Mouse (Mus musculus) liver, embryonic 11.5 days (tissue): ENCODE data around the gene Zdhhc8. TPM values are rescaled to one million over a fixed set of nuclear protein-coding genes. Genes with fewer than 3 reads are reported as not detected.

ENCODE experiments used
- ATAC-seq: fragments of 200-750 bp; cut with Nextera tagmentation; replicated peaks from 2 replicates; pipeline ENCODE4 v1.8.0; 2017; ENCODE audit warnings: moderate number of reproducible peaks, mild to moderate bottlenecking, moderate TSS enrichment, moderate library complexity; ENCODE audit not compliant: low FRiP score
- DNase-seq: peaks from one replicate; pipeline ENCODE4 v3.0.0-alpha.2; 2017; ENCODE audit warnings: low spot score
- H3K27ac ChIP-seq: fragments of 300-500 bp; sonication (generic); 2 replicates; pipeline ENCODE4 v1.5.1; 2014; ENCODE audit warnings: mild to moderate bottlenecking, low read depth, low read length, control low read depth
- H3K27me3 ChIP-seq: fragments of 300-500 bp; sonication (generic); replicated peaks from 2 replicates; pipeline ENCODE4 v1.6.1; 2014; ENCODE audit warnings: low read length, mixed read lengths; ENCODE audit not compliant: control insufficient read depth, insufficient read depth
- H3K36me3 ChIP-seq: fragments of 300-500 bp; sonication (generic); 2 replicates; pipeline ENCODE4 v1.6.1; 2014; ENCODE audit warnings: mild to moderate bottlenecking, low read length, moderate library complexity, mixed read lengths; ENCODE audit not compliant: control insufficient read depth, insufficient read depth
- H3K4me1 ChIP-seq: fragments of 300-500 bp; sonication (generic); replicated peaks from 2 replicates; pipeline ENCODE4 v1.6.1; 2014; ENCODE audit warnings: low read length, mixed read lengths; ENCODE audit not compliant: control insufficient read depth, insufficient read depth
- H3K4me2 ChIP-seq: fragments of 300-500 bp; sonication (generic); 2 replicates; pipeline ENCODE4 v1.6.1; 2014; ENCODE audit warnings: mild to moderate bottlenecking, control low read depth, moderate library complexity
- H3K4me3 ChIP-seq: fragments of 300-500 bp; sonication (generic); 2 replicates; pipeline ENCODE4 v1.5.1; 2014; ENCODE audit warnings: low read depth, low read length, control low read depth
- H3K9ac ChIP-seq: fragments of 300-500 bp; sonication (generic); 2 replicates; pipeline ENCODE4 v1.6.1; 2014; ENCODE audit warnings: low read depth, low read length, control low read depth
- H3K9me3 ChIP-seq: fragments of 300-500 bp; sonication (generic); 2 replicates; pipeline ENCODE4 v1.6.1; 2016; ENCODE audit warnings: low read length, inconsistent platforms, mixed read lengths; ENCODE audit not compliant: control insufficient read depth
- WGBS: fragments of 180-500 bp; shearing (Covaris S2); extraction: QIAGEN DNeasy Blood & Tissue Kit; methylation state at CpG from one replicate; pipeline ENCODE4 v1.1.7; 2014; 5-methylcytosine and 5-hydroxymethylcytosine counted together
- polyA plus RNA-seq: library from polyadenylated mRNA; unstranded; fragments of >200 nt; fragmentation: Nextera tagmentation; extraction: Ambion mirVana; gene quantifications from 2 replicates; pipeline ENCODE4 v1.2.1, GENCODE M21; 2014

Gene Zdhhc8
- polyA plus RNA-seq, 1 experiment from 2014 or later = 7.8 TPM

DNA sequence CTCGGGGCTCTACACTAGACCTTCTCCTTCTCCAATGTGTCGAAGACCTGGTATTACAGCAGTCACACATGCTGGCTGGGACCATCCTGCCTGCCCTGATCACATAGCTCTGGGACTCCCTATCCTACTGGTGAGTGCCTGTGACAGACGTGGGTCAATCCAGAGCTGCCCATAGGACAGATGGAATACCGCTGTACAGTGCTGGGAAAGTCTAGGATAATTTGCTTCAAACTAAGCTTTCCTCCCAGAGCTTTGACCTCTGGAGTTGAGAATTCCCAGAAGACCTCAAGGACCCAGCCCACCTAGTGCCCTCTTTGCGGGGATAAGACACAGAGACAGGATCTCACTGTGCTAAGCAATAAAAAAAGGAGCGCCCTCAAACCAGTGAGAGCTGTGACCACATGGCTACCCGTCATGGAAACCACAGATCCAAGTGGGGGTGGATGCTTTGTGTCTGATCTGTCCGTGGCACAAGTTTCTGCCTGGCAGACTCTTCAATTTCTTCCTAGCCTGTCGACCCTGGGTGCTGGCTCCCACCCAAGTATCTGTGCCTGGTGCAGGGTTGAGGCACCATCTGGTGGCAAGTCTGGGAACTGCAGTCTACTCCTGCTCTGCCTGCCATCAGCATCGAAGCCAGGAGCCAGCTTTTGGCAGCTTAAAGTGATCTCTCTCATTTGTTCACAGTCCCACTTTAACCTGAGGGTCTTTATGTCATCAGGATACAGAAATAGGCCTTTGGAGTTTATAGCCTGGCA, 23.3 kb downstream of the Zdhhc8 start:
- H3K36me3 ChIP-seq = no peaks in the 10 kb centered on the region
- no peaks in the 10 kb centered on the region for H3K27me3 ChIP-seq
- ATAC-seq = peak; percentile 17
- H3K9ac ChIP-seq = no peak overlapping the region
- DNase-seq = peak; percentile 77
- no peak overlapping the region for H3K4me3 ChIP-seq
- no peak overlapping the region for H3K4me2 ChIP-seq
- H3K27ac ChIP-seq = no peak overlapping the region
- H3K4me1 ChIP-seq = no peaks in the 10 kb centered on the region
- no peaks in the 10 kb centered on the region for H3K9me3 ChIP-seq
- 39% methylated on average over 10 of the region's 10 CpGs for WGBS

DNA sequence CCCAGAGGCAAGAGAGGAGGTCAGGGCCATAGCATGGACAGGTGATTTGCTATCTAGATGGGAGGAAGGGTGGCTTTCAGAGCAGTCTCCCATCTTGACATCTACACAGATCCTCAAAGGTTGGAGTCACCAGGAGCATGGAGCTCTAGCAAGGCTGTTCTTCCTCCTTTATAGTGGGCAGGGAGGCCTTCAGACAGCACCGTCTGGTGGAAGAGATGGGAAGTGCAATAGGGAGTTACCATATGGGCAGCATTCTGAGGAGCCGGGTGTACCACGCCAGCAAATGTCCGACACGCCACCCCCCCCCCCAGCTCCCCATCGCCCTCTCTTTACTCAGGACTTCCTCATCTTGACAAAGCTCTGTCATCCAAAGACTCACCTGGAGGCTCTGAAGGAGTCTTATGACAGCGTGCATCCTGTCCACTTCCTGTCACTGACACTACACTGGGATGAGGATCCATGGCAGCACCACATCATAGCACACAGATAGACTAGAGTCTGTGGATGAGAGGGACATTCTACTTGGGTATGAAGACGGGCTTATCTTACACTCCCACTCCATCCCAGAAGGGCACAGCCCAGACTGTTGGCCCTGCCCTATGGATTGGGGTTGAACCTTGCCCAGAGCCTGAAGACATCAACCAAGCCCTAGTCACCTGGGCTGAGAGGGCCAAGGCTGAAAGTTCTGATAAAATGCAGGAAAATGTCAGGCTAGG, 24.1 kb downstream of the Zdhhc8 start:
- Histone ChIP-seq H3K27ac (no peak overlapping the region), H3K27me3 (no peaks in the 10 kb centered on the region), H3K36me3 (no peaks in the 10 kb centered on the region), H3K9ac (no peak overlapping the region), H3K9me3 (no peaks in the 10 kb centered on the region), H3K4me2 (no peak overlapping the region), H3K4me1 (no peaks in the 10 kb centered on the region), H3K4me3 (no peak overlapping the region)
- DNase-seq (peak; percentile 44), ATAC-seq (peak; percentile 35; the same call in 1 of the 2 replicates)
- WGBS = 18% methylated on average over 8 of the region's 8 CpGs

DNA sequence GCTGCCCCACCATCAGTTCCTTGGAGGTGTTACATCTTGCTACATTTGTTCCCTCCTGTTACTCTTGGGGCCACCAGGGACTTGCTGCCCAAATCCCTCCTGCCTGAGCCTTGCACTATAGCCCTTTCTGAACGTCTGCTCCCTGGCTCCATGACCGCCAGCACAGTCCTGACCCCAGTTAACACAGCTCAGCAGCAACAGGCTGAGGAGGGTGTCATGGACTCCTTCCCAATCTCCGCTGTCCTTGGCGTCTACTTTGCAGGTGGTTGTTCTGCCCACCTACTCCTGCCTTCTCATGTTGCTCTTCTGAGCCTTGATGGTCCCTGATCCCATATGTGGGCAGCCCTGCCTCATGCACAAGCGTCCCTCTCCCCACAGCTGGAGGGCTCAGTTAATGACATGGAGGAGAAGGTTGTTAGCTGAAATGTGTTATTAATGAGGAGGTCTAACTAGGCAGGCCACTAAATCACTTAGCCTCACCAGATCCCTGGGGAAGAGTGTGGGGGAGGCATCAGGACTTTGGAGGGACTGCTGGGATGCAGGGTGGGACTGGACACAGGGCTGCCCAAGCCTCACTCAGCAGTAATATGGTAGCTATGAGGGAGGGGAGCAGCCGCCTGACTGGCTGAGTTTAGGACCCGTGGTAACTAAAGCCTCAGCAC, 31.4 kb downstream of the Zdhhc8 start:
- Histone ChIP-seq H3K27ac (no peak overlapping the region), H3K9ac (no peak overlapping the region), H3K4me3 (no peak overlapping the region), H3K36me3 (no peaks in the 10 kb centered on the region), H3K4me1 (no peaks in the 10 kb centered on the region), H3K4me2 (no peak overlapping the region), H3K27me3 (no peaks in the 10 kb centered on the region), H3K9me3 (no peaks in the 10 kb centered on the region)
- no peak for DNase-seq
- no peak for ATAC-seq
- 64% methylated on average over 7 of the region's 7 CpGs for WGBS

DNA sequence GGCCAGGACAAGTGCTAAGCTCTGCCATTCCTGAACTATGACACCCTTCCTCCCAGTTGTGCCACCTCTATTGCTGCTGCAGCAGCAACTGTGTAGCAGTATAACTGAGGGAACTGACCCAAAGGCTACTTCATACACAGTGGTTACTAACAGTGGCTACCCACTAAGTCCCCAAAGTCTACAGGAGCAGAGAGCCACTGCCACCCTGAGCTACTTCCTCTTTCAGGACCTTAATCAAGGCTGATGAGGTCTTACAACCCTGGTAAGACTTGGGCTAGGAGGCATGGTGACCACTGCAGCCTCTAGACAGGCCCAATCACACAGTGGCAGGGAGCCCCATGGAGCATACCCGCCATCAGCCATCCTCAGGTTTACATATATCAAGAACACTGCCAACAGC, 32.9 kb downstream of the Zdhhc8 start:
- no peak overlapping the region for H3K4me2 ChIP-seq
- no peak overlapping the region for H3K9ac ChIP-seq
- DNase-seq = no peak
- H3K4me3 ChIP-seq = no peak overlapping the region
- ATAC-seq = no peak
- no peaks in the 10 kb centered on the region for H3K36me3 ChIP-seq
- no peaks in the 10 kb centered on the region for H3K9me3 ChIP-seq
- 84% methylated on average over 1 of the region's 1 CpGs for WGBS
- no peak overlapping the region for H3K27ac ChIP-seq
- H3K27me3 ChIP-seq = no peaks in the 10 kb centered on the region
- no peaks in the 10 kb centered on the region for H3K4me1 ChIP-seq

DNA sequence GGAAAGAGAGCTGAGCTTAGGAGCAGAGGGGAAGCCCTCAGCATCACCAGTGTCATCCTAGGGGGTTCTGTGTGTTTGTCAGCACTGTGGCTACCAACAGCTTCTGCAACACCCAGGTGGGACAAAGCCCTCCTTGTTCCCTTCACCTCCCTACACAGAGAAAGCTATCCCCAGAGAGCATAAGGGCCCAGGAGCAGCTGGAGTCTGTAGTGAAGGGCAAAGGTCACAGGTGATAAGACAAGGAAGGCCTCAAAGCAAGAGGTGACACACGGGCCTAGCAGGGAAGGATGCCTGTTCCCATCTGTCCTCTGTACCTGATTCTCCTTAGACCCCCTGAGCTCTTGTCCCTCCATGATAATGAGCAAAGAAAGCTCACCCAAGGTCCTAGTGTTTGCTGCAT, 33.3 kb downstream of the Zdhhc8 start:
- no peak for ATAC-seq
- no peak overlapping the region for H3K27ac ChIP-seq
- no peaks in the 10 kb centered on the region for H3K4me1 ChIP-seq
- no peaks in the 10 kb centered on the region for H3K36me3 ChIP-seq
- no peaks in the 10 kb centered on the region for H3K9me3 ChIP-seq
- DNase-seq = no peak
- WGBS = 18% methylated on average over 1 of the region's 1 CpGs
- no peak overlapping the region for H3K4me3 ChIP-seq
- no peaks in the 10 kb centered on the region for H3K27me3 ChIP-seq
- H3K4me2 ChIP-seq = no peak overlapping the region
- H3K9ac ChIP-seq = no peak overlapping the region

DNA sequence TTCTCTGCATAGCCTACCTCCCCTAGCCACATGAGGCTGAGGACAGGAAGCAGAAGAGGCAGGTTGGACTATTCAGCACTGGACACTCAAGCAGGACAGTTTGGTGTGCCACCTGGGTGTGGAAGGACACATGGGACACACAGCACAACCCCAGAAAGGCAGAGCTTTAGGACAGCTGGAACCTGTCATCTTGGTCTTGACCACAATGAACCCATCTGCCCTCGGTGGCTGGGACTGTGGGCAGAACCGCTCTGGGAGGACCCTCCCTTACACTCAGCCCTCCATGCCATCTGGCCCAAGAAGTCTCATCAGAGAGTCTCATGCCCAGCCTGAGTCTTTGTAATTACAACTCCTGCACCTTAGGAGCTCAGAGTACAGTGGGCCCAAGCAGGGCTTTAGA, 34.9 kb downstream of the Zdhhc8 start:
- H3K27ac ChIP-seq = no peak overlapping the region
- no peak for ATAC-seq
- no peaks in the 10 kb centered on the region; the same call in 1 of the 2 replicates for H3K4me1 ChIP-seq

DNA sequence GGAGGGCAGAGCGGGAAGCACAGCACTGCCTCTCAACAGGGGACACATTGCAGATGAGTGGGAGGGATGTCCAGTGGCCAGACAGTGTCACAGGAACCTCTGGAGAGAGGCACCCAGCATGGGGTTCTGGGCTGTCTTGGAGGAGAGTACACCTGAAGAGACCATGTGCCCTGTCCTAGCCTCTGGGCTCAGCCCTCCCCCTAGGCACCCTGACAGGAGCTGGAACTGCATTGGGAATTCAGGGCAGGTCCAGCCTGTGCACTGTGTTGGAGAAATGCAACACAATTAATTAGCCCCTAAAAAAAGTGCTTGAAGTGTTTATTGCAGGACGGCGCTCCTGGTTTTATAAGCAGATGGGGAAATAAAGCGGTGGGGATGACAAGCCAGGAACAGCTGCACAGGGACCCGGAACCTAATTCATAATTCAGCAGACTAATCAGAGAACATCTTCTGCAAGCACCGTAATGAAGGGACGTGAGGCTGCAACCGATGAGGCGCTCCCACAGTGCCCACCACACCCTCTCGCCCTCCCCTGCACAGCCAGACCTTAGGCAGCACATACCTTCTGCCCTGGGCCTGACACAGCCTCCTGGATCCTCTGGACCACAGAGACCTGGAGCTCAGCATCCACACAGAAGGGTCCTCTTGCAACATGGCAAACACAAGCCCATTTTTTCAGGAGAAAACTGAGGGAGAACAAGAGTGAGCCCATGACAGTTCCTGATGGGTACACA, 36.4 kb downstream of the Zdhhc8 start:
- WGBS = 80% methylated on average over 10 of the region's 10 CpGs

More for the DNA sequence above, 34.9 kb downstream of the Zdhhc8 start:
- no peaks in the 10 kb centered on the region for H3K9me3 ChIP-seq
- no peaks in the 10 kb centered on the region for H3K27me3 ChIP-seq
- 74% methylated on average over 2 of the region's 2 CpGs for WGBS
- H3K4me3 ChIP-seq = no peak overlapping the region
- H3K4me2 ChIP-seq = no peak overlapping the region
- no peaks in the 10 kb centered on the region for H3K36me3 ChIP-seq
- H3K9ac ChIP-seq = no peak overlapping the region
- no peak for DNase-seq

DNA sequence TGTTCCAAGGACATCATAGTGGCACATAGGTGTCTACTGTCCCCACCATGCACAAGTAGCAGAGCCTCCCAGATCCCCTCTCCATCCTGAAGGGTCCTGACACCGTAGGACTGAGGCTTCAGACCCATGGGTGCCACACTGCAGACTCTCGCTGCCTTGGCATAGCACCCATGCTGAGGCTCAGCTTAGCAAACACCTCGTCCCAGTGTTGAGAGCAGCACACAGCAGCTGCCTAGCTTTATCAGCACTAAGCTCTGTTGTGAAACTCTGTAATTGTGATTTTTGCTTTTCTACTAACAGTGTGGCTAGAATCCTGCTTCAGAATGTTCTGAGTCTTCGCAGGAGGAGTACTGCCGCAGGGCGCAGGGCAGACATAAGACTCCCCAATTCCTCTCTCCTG, 37.1 kb downstream of the Zdhhc8 start:
- H3K9ac ChIP-seq = no peak overlapping the region
- H3K27ac ChIP-seq = no peak overlapping the region
- 79% methylated on average over 6 of the region's 6 CpGs for WGBS
- H3K36me3 ChIP-seq = no peaks in the 10 kb centered on the region
- H3K4me1 ChIP-seq = no peaks in the 10 kb centered on the region; the same call in 1 of the 2 replicates
- ATAC-seq (no peak), DNase-seq (no peak)
- H3K27me3 ChIP-seq = no peaks in the 10 kb centered on the region
- no peaks in the 10 kb centered on the region for H3K9me3 ChIP-seq
- H3K4me2 ChIP-seq = no peak overlapping the region
- no peak overlapping the region for H3K4me3 ChIP-seq

More for the DNA sequence above, 36.4 kb downstream of the Zdhhc8 start:
- no peaks in the 10 kb centered on the region for H3K27me3 ChIP-seq
- no peak overlapping the region for H3K4me3 ChIP-seq
- no peak for ATAC-seq
- no peak for DNase-seq
- no peaks in the 10 kb centered on the region for H3K36me3 ChIP-seq
- no peak overlapping the region for H3K9ac ChIP-seq
- H3K9me3 ChIP-seq = no peaks in the 10 kb centered on the region
- no peaks in the 10 kb centered on the region; the same call in 1 of the 2 replicates for H3K4me1 ChIP-seq
- H3K27ac ChIP-seq = no peak overlapping the region
- H3K4me2 ChIP-seq = no peak overlapping the region
